Mouse (Mus musculus) cerebellum, adult 11 months (tissue): Measurements from ENCODE around the gene Sebox.
"Not testable (repeated sequence)": the region's sequence is repeated elsewhere in the genome, so short reads cannot be mapped to it uniquely, and the experiment has no call there.

Experiments used
- DNase-seq: peaks from one replicate; pipeline ENCODE4 v3.0.0; 2022

Sebox gene

GRCm38 (mm10) chr11:78499004-78499403 lies 4.2 kb upstream of the Sebox start, which contains the start of gene Vtn:
TSS of gene Vtn (plus strand) at chr11:78499091.
- DNase-seq, result no peak

DNA sequence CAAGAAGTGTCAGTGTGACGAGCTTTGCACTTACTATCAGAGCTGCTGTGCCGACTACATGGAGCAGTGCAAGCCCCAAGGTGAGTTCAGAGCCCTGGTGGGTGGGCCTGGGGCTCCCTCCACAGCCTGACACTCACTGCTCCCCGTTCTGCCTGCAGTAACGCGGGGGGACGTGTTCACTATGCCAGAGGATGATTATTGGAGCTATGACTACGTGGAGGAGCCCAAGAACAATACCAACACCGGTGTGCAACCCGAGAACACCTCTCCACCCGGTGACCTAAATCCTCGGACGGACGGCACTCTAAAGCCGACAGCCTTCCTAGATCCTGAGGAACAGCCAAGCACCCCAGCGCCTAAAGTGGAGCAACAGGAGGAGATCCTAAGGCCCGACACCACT lies 3.7 kb upstream of the Sebox start:
- DNase-seq, result no peak

DNA sequence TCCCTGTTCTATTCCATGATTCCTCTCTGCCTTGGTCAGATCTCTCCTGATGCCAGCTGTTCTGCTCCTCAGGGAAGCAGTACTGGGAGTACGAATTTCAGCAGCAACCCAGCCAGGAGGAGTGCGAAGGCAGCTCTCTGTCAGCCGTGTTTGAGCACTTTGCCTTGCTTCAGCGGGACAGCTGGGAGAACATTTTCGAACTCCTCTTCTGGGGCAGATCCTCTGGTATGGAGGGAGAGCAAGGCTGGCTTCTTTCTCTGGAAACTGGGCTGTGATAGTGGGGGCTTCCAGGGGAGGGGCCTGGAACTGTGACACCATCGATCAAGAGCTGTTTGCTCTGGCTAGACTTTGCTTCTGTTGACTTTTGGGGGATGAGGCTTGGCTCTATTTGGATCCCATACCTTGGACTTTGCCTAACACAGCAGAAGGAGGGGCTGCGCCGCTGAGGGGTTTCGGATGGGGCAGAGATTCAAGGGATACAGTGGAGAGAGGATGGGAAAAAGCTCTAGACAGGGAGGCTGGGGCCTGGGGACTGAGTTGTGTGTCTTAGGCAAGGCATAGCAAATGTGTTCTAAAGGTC lies 2.5 kb upstream of the Sebox start:
- DNase-seq, result no peak

- DNase-seq, result no peak
Measured at GRCm38 (mm10) chr11:78501529-78501928, 1.7 kb upstream of the Sebox start.

- no peak for DNase-seq
Measured at GRCm38 (mm10) chr11:78505430-78505829, 2.2 kb downstream of the Sebox start.

DNA sequence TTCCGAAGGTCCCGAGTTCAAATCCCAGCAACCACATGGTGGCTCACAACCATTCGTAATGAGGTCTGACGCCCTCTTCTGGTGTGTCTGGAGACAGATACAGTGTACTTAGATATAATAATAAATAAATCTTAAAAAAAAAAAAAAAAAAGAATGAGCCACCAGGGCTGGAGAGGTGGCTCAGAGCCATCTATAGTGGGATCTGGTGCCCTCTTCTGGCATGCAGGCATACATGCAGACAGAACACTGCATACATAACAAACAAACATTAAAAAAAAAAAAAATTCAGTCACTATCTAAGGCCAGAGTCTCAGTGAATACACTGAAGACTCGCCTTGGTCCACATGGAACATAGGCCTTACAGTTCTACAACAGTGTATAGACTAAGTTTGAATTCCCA lies 5.9 kb downstream of the Sebox start:
- no peak for DNase-seq

DNA sequence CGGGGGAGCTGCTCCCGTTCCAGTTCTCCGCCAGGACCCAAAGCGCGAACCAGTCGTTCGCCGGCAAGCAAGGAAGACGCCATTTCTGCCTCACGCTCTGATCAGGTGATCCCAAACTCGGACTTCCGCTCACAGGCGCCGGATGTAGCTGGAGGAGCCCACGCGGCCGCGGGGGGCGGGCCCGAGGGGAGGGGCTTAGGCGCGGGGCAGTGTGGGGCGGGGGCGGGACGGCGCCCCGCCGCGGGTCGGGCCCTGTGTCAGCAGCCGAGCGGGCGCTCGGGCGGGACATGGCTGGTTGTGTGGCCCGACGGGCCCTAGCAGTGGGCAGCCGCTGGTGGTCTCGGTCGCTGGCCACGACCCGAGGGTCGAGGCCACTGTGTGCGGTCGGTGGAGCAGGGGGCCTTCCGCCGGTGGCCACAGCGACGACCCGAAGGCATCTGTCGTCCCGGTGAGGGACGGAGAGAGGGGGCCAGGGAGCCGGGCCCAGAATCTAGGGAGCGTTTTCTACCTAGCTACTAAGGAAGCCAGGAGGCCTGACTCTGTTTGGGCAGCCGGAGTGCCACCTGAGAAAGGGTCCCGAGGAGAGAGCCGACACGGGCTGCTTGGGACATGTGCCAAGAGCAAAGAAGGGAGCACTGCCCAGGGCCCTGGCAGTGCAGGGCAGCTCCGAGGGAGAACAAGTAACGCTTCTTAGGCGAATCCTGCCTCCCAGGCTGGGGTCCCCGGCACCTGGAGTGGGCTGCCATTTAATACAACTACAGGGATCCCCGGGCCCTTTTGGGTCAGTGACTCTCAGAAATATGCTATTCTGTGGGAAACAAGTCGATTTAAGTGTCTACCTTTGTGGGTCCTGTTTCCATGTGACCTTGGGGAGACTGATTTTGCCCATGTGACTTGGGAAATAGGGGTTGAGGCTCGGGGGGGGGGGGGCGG lies 9.0 kb downstream of the Sebox start, which contains the start of the genes Tmem199 and Poldip2:
Tmem199 (minus strand) TSS at position 148 of the 933 bp plus-strand sequence.
Poldip2 (plus strand) TSS at position 169 of the 933 bp plus-strand sequence.
- DNase-seq, result peak; percentile 83

DNA sequence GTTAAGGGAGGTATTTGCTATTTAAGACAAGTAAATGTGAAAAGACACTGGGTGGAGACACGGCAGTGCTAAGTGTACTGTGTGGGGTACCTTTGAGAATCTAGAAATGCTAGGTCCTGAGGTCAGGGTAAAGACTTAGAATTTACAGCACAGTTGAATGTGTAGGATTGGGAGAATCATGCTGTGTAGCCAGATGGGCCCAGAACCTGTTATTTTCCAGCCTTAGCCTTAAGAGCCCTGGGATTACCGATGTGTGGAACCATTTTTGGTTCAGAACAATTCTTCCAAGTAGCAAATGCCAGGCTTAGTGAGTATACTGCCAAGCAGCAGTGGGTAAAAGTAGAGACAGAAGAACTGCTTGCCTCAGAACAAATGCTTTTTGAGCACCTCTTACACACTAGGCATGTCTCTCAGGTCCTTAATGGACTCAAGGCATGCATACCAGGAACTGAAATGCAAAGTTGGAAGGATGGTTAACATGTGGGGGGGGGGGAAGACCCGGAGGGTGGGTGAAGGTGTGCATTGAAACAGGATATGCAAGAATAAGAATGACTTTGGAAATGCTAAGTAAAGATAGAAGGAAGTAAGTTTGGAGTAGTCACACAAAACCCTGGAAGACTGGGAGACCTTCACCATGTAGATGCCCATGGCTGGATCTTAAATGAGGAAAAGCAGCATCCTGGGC lies 10.0 kb downstream of the Sebox start:
- DNase-seq, result no peak

GRCm38 (mm10) chr11:78515549-78516325 lies 12.5 kb downstream of the Sebox start:
- DNase-seq, result no peak

DNA sequence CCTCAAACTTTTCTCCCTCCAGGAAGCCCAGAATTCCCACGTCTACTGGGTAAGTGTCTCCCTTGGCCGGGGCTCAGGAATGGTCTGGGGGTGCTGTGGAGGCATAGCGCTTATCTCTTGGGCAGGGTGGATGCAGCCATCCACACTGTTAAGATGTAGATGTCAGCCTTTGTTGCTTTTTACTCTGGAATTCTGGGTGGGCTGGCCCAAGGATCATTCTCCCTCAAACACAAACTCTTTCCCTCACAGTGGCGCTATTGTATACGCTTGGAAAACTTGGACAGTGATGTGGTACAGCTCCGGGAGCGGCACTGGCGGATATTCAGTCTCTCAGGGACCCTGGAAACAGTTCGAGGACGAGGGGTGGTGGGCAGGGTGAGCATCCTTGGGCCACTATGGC lies 15.7 kb downstream of the Sebox start:
- no peak for DNase-seq

GRCm38 (mm10) chr11:78521880-78522279 lies 18.6 kb downstream of the Sebox start:
- DNase-seq, result no peak

- no peak for DNase-seq
Measured at GRCm38 (mm10) chr11:78522481-78522997, 19.3 kb downstream of the Sebox start.

- DNase-seq, result no peak
Measured at GRCm38 (mm10) chr11:78523241-78523955, 20.2 kb downstream of the Sebox start.

- DNase-seq, result no peak
Measured at GRCm38 (mm10) chr11:78524838-78525237, 21.6 kb downstream of the Sebox start.

DNA sequence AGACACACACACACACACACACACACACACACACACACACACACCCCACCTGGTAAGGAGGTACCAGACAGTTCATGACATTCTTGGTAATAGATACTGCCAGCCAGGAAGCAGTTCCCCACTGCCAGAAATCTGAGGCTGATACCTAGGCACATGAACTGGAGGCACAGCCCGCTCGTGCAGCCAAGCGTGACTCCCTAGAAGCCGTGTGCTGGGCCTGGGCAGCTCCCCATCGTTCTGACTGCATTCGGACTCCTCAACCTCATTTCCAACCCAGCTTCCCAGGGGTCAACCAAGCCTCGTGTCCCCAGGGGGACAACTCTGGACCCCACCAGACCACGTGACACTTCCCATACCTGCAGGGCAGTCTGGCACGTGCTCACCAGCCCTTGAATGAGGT lies 25.5 kb downstream of the Sebox start:
- DNase-seq, result no peak

DNA sequence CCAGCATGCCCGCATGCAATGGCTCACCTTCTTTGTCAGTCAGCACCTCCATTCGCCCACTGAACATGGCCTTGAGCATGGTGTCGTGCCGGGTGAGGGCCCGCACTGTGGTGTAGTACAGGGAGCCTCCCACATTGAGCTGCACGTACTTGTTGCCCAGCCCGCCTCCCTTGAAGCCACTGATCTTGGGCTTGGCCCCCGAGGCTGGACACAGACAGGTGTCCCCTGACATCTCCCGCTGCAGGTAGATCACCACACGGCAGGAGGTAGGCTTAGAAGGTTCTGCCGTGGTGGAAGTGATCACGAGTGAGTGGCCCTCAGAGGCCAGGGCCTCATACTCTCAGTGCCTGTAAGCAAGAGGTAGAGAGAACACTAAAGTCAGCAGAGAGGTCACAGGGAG lies 26.8 kb downstream of the Sebox start:
- no peak for DNase-seq

DNA sequence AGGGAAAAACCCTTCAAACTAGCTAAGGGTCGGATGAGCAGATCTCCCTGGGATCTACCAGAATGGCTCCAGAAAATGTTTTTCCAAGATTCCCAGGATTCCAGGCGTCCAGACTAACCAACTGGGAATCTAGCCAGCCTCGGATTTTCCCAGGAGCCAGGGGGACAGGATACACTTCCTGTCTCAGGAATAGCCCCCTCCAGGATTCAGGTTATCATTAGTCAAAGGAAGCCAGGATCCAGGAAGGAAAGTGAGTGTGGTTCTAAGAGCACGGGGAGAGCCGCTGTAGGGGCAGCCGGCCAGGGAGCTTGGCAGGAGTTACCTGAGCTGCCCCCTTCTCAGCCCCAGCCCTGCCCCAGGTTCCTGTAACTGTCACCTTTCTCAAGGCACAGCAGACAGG lies 27.8 kb downstream of the Sebox start:
- no peak for DNase-seq

DNA sequence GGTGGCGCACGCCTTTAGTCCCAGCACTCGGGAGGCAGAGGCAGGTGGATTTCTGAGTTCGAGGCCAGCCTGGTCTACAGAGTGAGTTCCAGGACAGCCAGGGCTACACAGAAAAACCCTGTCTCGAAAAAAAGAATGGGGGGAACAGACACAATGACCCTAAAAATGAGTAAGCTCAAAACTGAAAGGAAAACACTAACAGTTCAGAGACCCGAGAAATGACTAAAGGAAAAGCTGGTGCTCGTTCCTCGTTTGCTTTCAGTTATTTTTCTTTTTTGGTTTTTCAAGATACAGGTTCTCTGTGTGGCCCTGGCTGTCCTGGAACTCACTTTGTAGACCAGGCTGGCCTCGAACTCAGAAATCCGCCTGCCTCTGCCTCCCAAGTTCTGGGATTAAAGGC lies 28.3 kb downstream of the Sebox start:
- DNase-seq, result not testable (repeated sequence)

DNA sequence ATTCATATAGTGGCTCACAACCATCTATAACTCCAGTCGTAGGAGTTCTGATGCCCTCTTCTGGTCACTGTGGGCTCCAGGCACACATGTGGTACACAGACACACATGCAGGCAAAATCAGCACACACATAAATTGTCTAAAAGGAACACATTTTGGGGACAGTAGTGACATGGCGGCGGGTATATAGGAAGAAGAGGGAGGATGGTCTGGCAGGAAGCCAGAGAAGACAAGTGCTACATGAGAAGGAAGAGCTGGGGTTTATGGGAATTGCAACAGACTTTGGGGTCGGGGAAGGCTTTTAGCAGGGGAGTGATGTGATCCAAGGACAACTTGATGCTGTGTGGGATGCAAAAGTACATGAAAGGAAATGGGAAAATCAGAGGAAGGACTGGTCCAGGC lies 31.3 kb downstream of the Sebox start:
- DNase-seq, result no peak

GRCm38 (mm10) chr11:78535376-78536079 lies 32.3 kb downstream of the Sebox start:
- DNase-seq, result no peak

- peak; percentile 96 for DNase-seq
Measured at GRCm38 (mm10) chr11:78536080-78536689, 32.9 kb downstream of the Sebox start, which contains the start of the genes Tnfaip1 and Ift20. TSS of gene Tnfaip1 (minus strand) at chr11:78536332. TSS of gene Ift20 (plus strand) at chr11:78536361.
